Mouse (Mus musculus): Measurements from ENCODE around the gene Pde4d. TPM values are rescaled to one million over a fixed set of nuclear protein-coding genes. Genes with fewer than 3 reads are reported as not detected.

Gene Pde4d
- polyA plus RNA-seq, 1 experiment from 2014 or later, result 14.9 TPM

MicroRNAs within 50 kb of the gene (microRNA counts, 519-probe panel; counts per million panel counts)
- not detected for microRNA mmu-miR-1904
- microRNA mmu-miR-582-3p, result 854 counts per million, percentile 7 among the panel's probes with 10 or more counts
- microRNA mmu-miR-582-5p, result 2,438 counts per million, percentile 43 among the panel's probes with 10 or more counts

Small RNA genes lying within 50 kb of the gene (microRNA-seq; reads per million reads assigned to microRNA genes)
- gene Mir1904 (not detected), gene Mir582 (13.4 reads per million, percentile 28 among the genes with 10 or more reads in this experiment)

Other genes with a start within 250 kb of the Pde4d start
- gene Elovl7, start 235.5 kb upstream of the Pde4d start, polyA plus RNA-seq (2015; fragmentation: Nextera tagmentation; extraction: Ambion mirVana), result 12.3 and 12.5 TPM in 2 replicates
- gene Depdc1b, start 133.6 kb upstream of the Pde4d start, polyA plus RNA-seq (2015; fragmentation: Nextera tagmentation; extraction: Ambion mirVana), result 13.3 and 14.3 TPM in 2 replicates